Mouse (Mus musculus) neural tube, embryonic 15.5 days (tissue): ENCODE data around the gene Dnah3. TPM values are rescaled to one million over a fixed set of nuclear protein-coding genes. Genes with fewer than 3 reads are reported as not detected.

ENCODE experiments used
- ATAC-seq: fragments of 200-750 bp; cut with Nextera tagmentation; 2 replicates; pipeline ENCODE4 v1.8.0; 2017; ENCODE audit warnings: mild to moderate bottlenecking, moderate TSS enrichment, moderate library complexity; ENCODE audit not compliant: low FRiP score
- H3K27ac ChIP-seq: fragments of 300-500 bp; sonication (generic); replicated peaks from 2 replicates; pipeline ENCODE4 v1.5.1; 2015; ENCODE audit warnings: mild to moderate bottlenecking, inconsistent platforms
- H3K27me3 ChIP-seq: fragments of 300-500 bp; sonication (generic); replicated peaks from 2 replicates; pipeline ENCODE4 v1.6.1; 2015; ENCODE audit warnings: inconsistent platforms
- H3K36me3 ChIP-seq: fragments of 300-500 bp; sonication (generic); 2 replicates; pipeline ENCODE4 v1.6.1; 2015; ENCODE audit warnings: inconsistent platforms
- H3K4me1 ChIP-seq: fragments of 300-500 bp; sonication (generic); 2 replicates; pipeline ENCODE4 v1.6.1; 2015; ENCODE audit warnings: inconsistent platforms
- H3K4me2 ChIP-seq: fragments of 300-500 bp; sonication (generic); 2 replicates; pipeline ENCODE4 v1.6.1; 2015; ENCODE audit warnings: inconsistent platforms, mild to moderate bottlenecking, moderate library complexity
- H3K4me3 ChIP-seq: fragments of 300-500 bp; sonication (generic); replicated peaks from 2 replicates; pipeline ENCODE4 v1.5.1; 2015; ENCODE audit warnings: mild to moderate bottlenecking, inconsistent platforms
- H3K9ac ChIP-seq: fragments of 300-500 bp; sonication (generic); replicated peaks from 2 replicates; pipeline ENCODE4 v1.6.1; 2015; ENCODE audit warnings: mild to moderate bottlenecking, inconsistent platforms
- H3K9me3 ChIP-seq: fragments of 300-500 bp; sonication (generic); replicated peaks from 2 replicates; pipeline ENCODE4 v1.6.1; 2016; ENCODE audit warnings: inconsistent platforms
- whole genome bisulfite sequencing: fragments of 180-500 bp; shearing (Covaris S2); methylation state at CpG from one replicate; pipeline ENCODE4 v1.1.7; 2015; ENCODE audit warnings: mixed read lengths; 5-methylcytosine and 5-hydroxymethylcytosine counted together
- polyA plus RNA-seq: library from polyadenylated mRNA; unstranded; fragments of >200 nt; fragmentation: Nextera tagmentation; extraction: Ambion mirVana; gene quantifications from 2 replicates; pipeline ENCODE4 v1.2.1, GENCODE M21; 2015

Gene Dnah3
- polyA plus RNA-seq, 1 experiment from 2014 or later = not detected

- no peak for ATAC-seq
- Histone ChIP-seq H3K9me3 (no peaks in the 10 kb centered on the region), H3K27me3 (no peaks in the 10 kb centered on the region), H3K4me1 (peaks cover 44% of the 10 kb centered on the region), H3K4me3 (no peak overlapping the region), H3K36me3 (no peaks in the 10 kb centered on the region), H3K9ac (no peak overlapping the region), H3K27ac (no peak overlapping the region), H3K4me2 (no peak overlapping the region)
- WGBS = 97% methylated on average over 4 of the region's 4 CpGs
Measured at GRCm38 (mm10) chr7:119892742-119893141, 202.3 kb downstream of the Dnah3 start.

DNA sequence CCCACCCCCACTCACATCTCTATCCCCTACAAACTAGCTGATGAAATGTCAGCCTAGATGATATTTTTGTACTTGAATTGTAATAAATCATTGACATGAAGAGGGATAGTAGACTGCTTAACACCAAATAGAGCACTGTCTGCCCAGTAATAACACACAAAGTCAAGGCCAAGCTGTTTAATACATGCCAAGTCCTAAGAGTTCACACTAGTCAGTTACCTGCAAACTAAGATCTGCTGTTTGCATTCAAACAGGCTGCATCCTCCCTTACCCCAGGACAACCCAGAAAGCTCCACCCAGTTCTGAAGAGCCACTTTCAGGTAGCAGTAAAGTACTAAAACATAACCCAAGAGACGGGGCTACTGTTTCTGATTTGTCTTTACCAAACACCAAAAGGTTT, 202.9 kb downstream of the Dnah3 start:
- Histone ChIP-seq H3K4me1 (peaks cover 38% of the 10 kb centered on the region), H3K36me3 (no peaks in the 10 kb centered on the region), H3K27ac (no peak overlapping the region), H3K4me3 (no peak overlapping the region), H3K9me3 (no peaks in the 10 kb centered on the region), H3K27me3 (no peaks in the 10 kb centered on the region), H3K4me2 (no peak overlapping the region), H3K9ac (no peak overlapping the region)
- no peak for ATAC-seq
- 90% methylated on average over 1 of the region's 1 CpGs for WGBS

DNA sequence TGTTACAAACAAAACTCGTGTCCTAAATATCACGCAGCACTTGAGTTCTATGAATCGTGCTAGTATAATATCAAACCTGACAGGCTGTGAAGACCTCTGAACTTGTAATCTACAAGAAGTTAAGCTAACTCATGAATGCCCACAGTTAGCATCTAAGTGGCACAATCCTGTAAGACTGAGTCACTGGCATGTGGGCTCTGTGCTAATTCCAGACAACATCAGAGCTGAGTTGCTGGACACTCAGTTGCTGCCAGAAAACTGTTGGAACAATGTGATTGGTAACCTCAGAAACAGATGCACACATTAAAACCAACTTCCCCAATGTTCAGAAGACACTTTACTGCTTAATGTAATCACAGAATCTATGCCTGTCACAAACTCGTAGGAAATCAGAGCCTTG, 207.2 kb downstream of the Dnah3 start:
- Histone ChIP-seq H3K4me2 (no peak overlapping the region), H3K36me3 (0 out of 2 replicates have a peak, but pooled peaks cover 4% of the 10 kb centered on the region), H3K27ac (no peak overlapping the region), H3K4me1 (0 out of 2 replicates have a peak, but pooled peaks cover 8% of the 10 kb centered on the region), H3K4me3 (no peak overlapping the region), H3K9ac (no peak overlapping the region), H3K27me3 (no peaks in the 10 kb centered on the region), H3K9me3 (no peaks in the 10 kb centered on the region)
- no peak for ATAC-seq
- WGBS = 95% methylated on average over 4 of the region's 4 CpGs

DNA sequence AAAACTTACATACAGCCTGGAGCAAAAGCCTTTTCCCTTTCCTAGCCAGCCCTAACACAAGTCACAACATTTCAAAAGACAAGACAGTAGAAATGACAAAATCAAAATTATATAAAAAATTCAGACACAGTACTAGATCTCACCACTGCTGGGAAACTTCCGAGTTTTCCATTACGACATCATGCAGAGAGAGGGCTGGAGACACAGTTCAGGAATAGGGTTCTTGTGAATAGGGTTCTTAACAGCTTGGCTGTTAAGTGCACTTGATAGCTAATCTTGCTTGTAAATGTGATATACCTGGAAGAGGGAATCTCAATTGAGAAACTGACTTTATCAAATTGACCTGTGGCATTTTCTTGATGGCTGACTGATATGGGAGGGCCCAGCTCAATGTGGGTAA, 213.9 kb downstream of the Dnah3 start:
- Histone ChIP-seq H3K4me3 (no peak overlapping the region), H3K36me3 (peaks cover 6% of the 10 kb centered on the region), H3K9ac (no peak overlapping the region), H3K4me2 (no peak overlapping the region), H3K27me3 (no peaks in the 10 kb centered on the region), H3K4me1 (no peaks in the 10 kb centered on the region), H3K27ac (no peak overlapping the region), H3K9me3 (no peaks in the 10 kb centered on the region)
- no peak for ATAC-seq
- WGBS = 93% methylated on average over 2 of the region's 2 CpGs

GRCm38 (mm10) chr7:119880345-119880744, 214.7 kb downstream of the Dnah3 start:
- WGBS = 92% methylated on average over 5 of the region's 5 CpGs
- H3K36me3 ChIP-seq = peaks cover 6% of the 10 kb centered on the region

DNA sequence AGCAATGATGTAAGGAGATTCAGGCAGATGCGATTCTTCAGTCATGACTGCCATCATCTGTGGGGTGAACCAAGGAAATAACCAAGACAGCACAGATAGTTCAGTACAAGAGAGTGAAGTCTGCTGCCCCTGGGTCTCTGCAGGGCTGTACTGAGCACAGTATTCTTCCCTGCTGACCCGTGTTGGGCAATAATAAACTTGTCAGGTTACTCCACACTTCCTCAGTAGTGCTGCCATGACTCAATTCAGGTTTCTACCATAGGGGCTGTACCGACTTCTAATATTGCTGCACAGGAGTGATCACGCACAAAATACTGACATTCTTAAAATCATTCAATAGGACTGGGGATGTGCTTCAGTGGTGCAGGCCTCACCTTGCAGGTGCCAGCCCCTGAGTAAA, 215.9 kb downstream of the Dnah3 start:
- H3K4me3 ChIP-seq = no peak overlapping the region
- 91% methylated on average over 4 of the region's 4 CpGs for WGBS
- no peak overlapping the region for H3K9ac ChIP-seq
- H3K27ac ChIP-seq = no peak overlapping the region
- H3K9me3 ChIP-seq = no peaks in the 10 kb centered on the region
- ATAC-seq = no peak
- no peaks in the 10 kb centered on the region for H3K27me3 ChIP-seq
- no peaks in the 10 kb centered on the region for H3K4me1 ChIP-seq
- no peak overlapping the region for H3K4me2 ChIP-seq
- H3K36me3 ChIP-seq = peaks cover 6% of the 10 kb centered on the region

More at GRCm38 (mm10) chr7:119880345-119880744, 214.7 kb downstream of the Dnah3 start:
- no peak for ATAC-seq
- H3K9ac ChIP-seq = no peak overlapping the region
- H3K27me3 ChIP-seq = no peaks in the 10 kb centered on the region
- H3K9me3 ChIP-seq = no peaks in the 10 kb centered on the region
- no peaks in the 10 kb centered on the region for H3K4me1 ChIP-seq
- H3K4me2 ChIP-seq = no peak overlapping the region
- H3K27ac ChIP-seq = no peak overlapping the region
- H3K4me3 ChIP-seq = no peak overlapping the region

- H3K4me2 ChIP-seq = no peak overlapping the region
- 60% methylated on average over 3 of the region's 3 CpGs for WGBS
Measured at GRCm38 (mm10) chr7:119875776-119876440, 219.2 kb downstream of the Dnah3 start.

DNA sequence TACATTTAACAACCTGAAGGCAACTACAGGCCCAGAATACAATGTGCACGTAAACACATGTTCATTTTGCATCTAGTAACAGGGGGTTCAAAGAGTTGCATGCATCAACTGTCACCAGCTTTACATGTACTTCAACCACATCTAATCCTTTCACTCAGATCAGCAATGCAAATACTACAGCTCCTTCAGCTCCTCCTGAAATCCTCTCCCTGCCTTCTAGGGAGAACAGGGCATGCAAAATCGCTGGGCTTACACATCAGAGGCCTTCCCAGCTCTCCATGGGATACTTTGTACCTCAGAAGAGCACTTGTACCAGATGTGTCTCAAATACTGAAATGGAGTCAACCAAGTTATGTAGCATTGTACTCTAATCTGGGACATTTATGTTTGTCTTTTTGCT, 222.0 kb downstream of the Dnah3 start:
- Histone ChIP-seq H3K27me3 (no peaks in the 10 kb centered on the region), H3K27ac (no peak overlapping the region), H3K9ac (no peak overlapping the region), H3K36me3 (peaks cover 7% of the 10 kb centered on the region; the same call in 1 of the 2 replicates), H3K9me3 (no peaks in the 10 kb centered on the region), H3K4me1 (no peaks in the 10 kb centered on the region), H3K4me3 (no peak overlapping the region), H3K4me2 (no peak overlapping the region)
- ATAC-seq = no peak
- WGBS = 44% methylated on average over 2 of the region's 2 CpGs

More at GRCm38 (mm10) chr7:119875776-119876440, 219.2 kb downstream of the Dnah3 start:
- H3K36me3 ChIP-seq = peaks cover 8% of the 10 kb centered on the region
- no peak for ATAC-seq
- H3K9me3 ChIP-seq = no peaks in the 10 kb centered on the region
- no peak overlapping the region for H3K9ac ChIP-seq
- no peaks in the 10 kb centered on the region for H3K4me1 ChIP-seq
- H3K4me3 ChIP-seq = no peak overlapping the region
- H3K27me3 ChIP-seq = no peaks in the 10 kb centered on the region
- no peak overlapping the region for H3K27ac ChIP-seq

Other genes with a start within 250 kb of the Dnah3 start
- 16.7 and 17.9 TPM in 2 replicates for gene Lyrm1, start 199.4 kb downstream of the Dnah3 start, polyA plus RNA-seq
- 15.8 and 18.1 TPM in 2 replicates for gene Dcun1d3, start 199.0 kb downstream of the Dnah3 start, polyA plus RNA-seq
- 15.2 and 18.3 TPM in 2 replicates for gene Tmem159, start 7.1 kb upstream of the Dnah3 start, polyA plus RNA-seq
- 0.10 TPM in 1 of 2 replicates, not detected in the other for gene Zp2, start 50.0 kb upstream of the Dnah3 start, polyA plus RNA-seq
- gene Anks4b, start 78.6 kb upstream of the Dnah3 start, polyA plus RNA-seq = 0.32 TPM in 1 of 2 replicates, not detected in the other
- 9.0 and 9.9 TPM in 2 replicates for gene Crym, start 106.8 kb upstream of the Dnah3 start, polyA plus RNA-seq
- gene Abca14, start 108.7 kb upstream of the Dnah3 start, polyA plus RNA-seq = not detected in 2 replicates
- 0.27 TPM in 1 of 2 replicates, not detected in the other for gene Abca15, start 233.4 kb upstream of the Dnah3 start, polyA plus RNA-seq